Mouse (Mus musculus) liver, embryonic 14.5 days (tissue): ENCODE data around the gene Chn2.

Source experiments
- CTCF ChIP-seq: IDR thresholded peaks from 2 replicates; pipeline ENCODE4 v1.5.1; 2016; ENCODE audit warnings: antibody characterized with exemption, low read depth, control low read depth
- EP300 ChIP-seq: IDR thresholded peaks from 2 replicates; pipeline ENCODE4 v1.6.1; 2016; ENCODE audit warnings: antibody characterized with exemption, low read depth

DNA sequence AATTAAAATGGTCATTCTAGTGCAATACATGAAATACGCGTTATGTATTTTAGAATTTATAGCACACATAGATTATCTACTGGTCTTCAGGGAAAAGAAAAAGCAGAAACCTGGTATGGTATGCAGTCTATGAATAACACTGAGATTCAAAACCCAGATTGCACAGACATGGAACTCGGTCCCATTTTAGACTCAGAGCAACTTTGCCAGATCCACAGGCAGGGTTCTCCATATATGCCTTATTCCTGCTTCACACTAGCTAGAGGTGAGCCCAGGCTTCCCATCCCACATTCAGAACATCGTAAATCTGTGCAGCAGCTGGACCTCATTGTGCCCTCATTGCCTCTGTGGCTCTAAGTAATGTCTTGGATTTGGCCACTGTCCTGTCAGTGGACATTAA lies 184.2 kb downstream of the Chn2 start:
- TF ChIP-seq CTCF (no peak), EP300 (no peak)
